Mouse (Mus musculus): ENCODE measurements around the gene Hoxb7.

DNA sequence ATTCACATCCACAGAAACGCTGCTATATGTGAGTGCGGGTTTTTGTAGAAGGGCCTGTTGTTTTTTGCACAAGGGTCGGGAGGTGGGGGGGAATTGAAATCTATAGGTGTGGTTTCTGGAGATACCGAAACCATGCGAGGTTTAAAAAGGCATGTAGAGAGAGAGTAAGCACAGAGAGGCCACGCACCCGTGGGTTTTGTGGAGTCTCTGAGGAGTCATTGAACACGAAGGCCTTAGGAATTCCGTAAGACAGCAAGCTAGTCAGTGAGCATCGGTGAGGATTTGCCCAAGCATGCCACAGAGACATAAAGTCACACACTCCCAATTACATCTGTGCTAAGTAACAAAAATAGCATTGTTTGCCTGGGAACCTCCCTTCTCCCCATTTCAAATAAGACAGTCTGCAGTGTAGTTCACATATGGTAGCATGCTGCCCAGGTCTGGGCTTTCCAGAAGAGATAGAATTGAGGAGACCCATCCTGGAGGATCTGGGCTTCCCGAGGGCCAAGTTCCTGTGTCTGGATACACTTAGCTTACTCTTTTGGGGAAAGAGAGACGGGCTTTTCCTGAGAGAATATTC, 33.8 kb upstream of the Hoxb7 start:
- TF ChIP-seq EP300 (IDR thresholded peaks at IDR 0.05; ENCODE audit: insufficient read depth, low read depth, low read length), result no peak
- TF ChIP-seq CTCF (IDR thresholded peaks at IDR 0.05; ENCODE audit: low read depth, low read length), result no peak
- TF ChIP-seq POLR2A (IDR thresholded peaks at IDR 0.05; ENCODE audit: insufficient read depth, low read length), result no peak

Data from ES-Bruce4 (cell line).